Mouse (Mus musculus): ENCODE results near the gene Exosc10.

Gene Exosc10

DNA sequence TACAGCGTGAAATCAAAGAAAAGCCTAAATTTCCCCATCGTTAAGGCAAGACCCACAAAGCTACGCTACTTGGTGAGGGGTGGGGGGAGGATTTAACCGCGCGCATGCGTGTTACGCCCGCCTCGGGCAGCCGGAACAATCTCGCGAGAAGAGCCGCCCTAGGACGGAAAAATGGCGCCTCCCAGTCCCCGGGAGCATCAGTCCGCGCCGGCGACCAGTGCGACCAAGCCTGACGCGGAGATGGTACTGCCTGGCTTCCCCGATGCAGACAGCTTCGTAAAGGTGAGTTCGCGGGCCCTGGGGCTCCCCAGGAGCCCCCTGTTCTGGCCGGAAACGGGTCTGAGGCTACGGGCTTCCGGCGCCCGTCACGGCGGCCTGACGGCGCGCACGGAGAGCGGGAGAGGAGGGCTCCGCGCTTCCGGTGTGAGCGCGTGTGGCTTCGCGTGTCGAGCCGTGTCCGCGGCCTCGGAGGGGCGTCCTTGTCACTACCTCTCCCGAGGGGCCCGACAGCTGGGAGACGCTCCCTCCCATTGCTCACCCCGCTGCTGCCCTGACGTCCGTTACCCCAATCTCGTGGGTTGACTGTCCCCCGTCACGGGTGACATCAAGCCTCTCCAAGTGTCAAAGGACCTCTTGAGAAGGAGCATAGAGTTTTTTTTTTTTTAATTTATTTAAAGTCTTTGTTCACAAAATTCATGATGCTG, at the start of gene Exosc10:
TSS of gene Exosc10 (plus strand) at position 133 of the 704 bp plus-strand sequence.
- DNase-seq (ENCODE audit: low spot score) = peak; percentile 91

DNA sequence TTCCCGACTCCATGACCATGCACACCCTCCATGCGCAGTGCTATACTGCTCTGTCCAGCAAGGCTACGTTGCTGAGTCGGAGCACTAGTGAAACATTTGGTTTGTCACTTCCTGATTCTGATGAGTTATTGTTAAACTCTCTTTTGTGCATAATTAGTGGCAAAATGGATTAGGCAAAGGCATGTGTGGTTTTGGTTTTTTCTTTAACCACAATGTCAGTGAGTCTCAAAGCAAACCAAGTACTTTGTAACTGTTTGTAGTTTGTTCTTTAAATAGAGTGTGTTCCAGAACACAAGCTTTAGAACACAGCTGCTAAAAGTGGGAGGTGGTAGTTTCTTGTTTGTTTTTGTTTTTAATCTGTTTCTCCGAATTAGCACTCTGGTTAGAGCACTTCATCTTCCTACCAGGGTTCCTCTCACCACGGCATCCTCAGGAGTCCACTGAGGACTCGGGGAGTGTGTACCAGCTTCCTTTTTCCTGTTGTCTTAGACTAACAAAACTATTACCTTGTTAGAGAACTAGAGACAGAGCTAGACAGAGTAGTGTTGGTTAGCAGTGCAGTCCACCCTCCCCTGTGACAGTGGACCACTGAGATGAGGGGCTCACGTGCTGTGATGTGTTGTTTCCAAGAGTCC, 48.7 kb upstream of the Exosc10 start:
- no peak for DNase-seq (ENCODE audit: low spot score)

DNA sequence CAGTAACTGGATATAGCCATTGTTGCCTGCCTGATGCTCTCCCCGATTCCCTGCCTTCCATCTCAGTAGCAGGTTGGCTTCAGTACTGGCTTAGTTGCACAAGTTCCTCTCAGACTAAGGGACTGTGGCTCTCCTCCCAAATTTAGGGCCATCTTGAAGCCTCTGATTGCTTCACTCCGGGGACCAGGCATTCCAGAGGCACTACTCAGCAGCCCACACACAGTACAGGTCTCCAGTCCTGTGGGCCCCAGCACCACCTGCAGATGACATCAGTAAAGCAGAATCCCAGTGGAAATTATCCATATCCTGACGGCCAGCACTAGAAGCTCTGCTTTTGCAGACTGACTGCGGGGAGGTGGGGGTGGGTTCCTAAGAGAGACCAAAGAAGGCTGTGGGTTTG, 47.5 kb upstream of the Exosc10 start:
- no peak for DNase-seq (ENCODE audit: low spot score)

DNA sequence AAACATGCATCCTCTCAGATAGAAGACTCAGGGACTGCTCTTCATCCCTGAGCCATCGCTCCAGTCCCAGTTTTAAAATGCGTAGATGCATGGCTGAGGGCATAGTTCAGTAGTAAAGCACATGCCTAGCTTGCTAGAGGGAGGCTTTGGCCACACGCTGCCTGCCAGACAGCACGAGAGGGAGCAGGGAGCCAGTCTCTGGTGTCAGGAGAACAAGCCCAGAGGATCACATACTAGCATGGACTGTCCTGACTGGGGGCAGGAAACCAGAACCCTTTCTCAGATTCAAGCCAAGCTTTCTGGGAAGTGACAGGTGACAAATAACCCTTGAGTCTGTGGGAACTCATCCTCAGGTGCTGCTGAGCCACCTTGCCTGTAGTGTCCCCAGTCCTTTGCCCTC, 46.9 kb upstream of the Exosc10 start:
- no peak for DNase-seq (ENCODE audit: low spot score)

DNA sequence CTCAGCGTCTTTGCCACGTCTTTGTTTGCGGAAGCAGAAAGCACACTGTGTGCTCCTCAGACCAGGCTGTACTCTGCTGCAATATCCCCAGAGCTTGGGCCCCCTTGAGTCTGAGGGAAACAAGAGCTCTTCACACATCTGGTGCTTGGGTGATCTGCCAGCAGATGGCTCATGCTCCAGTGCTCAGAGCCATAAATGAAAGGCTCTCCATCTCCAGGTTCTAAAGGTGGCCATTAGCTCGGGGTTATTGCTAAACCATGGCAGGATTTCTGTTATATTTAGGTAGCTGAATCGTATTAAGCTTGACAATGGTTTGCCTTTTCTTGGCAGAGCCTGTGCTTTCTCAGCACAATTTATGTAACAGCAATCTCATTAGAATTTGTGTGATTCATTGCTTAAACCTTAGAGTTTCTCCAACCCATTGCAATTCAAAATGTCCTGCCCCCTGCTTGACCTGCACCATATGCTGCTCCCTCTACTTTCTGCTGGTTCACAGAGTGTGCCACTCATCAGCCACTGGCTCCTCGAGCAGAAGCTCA, 45.1 kb upstream of the Exosc10 start:
- no peak for DNase-seq (ENCODE audit: low spot score)

DNA sequence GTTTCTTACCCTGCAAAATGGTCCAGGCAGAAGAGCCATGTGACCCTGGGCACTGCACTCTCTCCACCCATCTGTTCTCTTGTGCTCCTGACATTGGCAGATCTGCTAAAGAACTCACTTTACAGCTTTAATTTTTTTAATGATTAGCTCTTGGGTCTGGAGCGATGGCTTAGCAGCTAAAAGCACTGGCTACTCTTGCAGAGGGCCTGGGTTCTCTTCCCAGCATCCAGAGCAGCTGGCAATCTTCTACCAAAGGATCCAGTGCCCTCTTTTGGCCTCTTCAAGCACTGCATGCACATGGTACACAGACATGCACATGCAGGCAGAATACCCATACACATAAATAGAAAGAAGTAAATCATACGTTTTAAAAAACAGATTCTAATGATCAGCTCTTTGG, 42.9 kb upstream of the Exosc10 start:
- no peak for DNase-seq (ENCODE audit: low spot score)

DNA sequence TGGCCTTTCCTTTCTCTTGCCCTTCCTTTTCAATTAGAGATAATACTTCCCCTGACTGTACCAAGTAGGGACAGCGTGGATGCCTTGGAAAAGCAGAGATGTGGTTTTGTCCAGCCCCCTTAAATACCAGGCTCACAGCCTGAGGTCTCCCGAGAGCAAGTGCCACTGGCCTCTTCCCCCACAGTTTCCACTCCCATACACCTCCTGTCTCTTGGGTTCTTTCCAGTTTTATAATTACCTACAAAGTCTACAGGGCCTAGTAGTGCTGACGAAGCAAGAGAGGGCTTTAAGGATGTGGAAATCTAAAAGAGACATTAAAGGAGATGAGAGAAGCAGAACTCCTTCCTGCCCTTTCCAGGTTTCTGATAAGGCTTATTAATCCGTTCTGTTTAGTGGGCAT, 40.4 kb upstream of the Exosc10 start:
- DNase-seq (ENCODE audit: low spot score) = no peak

DNA sequence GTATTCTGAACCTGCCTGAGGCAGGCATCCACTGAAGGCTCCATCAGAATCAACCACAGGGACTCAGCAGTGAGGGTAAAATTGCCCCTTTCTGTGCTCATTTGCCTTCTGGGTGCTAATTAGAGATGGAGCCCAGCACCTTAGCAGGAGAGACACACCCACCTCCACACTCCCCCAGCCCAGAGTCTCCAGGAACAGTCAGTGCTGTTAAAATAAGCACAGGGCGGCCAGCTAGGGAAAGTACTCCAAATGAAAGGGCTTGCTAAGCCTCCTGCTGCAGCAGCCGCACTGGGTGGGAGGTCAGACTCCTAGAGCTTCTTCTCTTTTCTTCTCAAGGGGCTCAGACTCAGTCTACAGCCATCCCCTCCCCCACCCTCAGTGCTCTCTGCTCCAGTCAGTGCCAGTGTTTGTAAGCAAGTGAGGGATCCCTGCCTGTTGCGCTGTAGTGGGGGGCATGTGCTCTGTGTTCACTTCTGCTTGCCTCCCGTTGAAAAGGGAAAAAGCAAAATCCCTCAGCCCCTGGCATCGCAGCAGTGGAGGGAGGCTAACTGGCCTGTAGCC, 39.9 kb upstream of the Exosc10 start:
- DNase-seq (ENCODE audit: low spot score) = no peak

DNA sequence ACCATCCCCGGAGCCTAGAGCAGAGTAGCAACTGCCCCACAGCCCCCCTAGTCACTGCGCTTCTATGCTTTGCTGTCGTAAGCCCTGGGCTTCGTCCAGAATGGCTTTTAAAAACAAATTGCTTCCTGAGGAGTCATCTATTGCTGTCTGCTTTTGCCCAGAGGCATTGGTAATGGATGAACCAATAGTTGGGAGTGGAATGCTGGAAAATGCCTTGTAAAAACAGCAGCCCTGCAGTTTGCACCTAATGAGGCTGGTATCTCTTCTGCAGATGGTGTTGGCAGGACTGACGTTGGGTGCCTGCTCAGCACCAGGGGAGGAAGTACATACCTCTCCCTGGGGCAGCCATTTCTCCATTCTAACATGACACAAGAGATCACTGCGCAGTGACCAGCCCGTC, 34.7 kb upstream of the Exosc10 start:
- no peak for DNase-seq (ENCODE audit: low spot score)

DNA sequence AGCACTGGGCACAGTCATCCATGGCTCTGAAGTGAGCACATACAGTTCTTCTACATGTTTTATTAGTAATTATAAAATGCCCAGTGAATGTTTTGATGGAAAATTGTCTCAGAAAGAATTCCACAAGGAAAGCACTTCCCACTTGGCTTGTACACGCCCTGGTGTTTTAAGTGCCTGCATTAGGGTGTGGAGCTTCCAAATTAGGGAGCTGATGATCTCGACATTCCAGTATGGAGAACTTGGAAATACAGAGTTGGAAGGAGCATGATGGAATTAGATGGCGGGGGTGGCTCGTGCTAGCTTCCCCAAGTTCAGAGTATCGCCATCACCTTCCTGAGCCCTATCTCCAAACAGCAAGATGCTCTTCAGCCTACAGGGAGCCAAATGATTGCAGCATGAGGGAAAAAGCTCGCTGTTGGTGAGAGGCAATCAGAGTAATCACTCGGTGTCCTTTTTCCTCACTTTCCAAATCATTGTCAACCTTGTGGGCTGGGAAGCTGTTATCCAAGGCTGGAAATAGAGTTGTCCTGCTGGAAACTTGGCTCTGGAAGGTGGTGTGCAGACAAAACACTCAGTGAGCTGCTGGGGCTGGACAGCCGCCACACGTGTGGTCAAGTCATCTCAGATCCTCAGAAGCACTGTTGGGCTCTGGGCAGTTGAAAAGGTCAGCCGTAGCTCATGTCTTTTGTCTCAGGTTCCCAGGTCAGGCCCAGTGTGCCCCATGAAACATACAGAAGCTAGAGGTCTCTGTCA, 30.9 kb upstream of the Exosc10 start:
- DNase-seq (ENCODE audit: low spot score) = no peak

DNA sequence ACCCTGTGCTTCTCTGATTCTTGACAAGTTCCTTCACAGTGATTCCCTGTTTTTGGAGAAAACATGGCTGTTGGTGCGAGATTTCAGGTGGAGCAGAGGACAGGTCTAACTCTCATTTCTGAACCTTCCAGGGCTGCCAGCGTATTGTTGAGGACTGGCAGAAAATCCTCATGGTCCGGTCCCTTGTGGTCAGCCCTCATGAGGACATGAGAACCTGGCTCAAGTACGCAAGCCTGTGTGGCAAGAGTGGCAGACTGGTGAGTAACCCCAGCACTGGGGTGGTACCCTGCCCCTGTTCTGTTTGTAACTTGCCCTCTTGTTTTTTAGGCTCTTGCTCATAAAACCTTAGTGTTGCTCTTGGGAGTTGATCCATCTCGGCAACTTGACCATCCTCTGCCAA, 27.9 kb upstream of the Exosc10 start:
- DNase-seq (ENCODE audit: low spot score) = no peak

DNA sequence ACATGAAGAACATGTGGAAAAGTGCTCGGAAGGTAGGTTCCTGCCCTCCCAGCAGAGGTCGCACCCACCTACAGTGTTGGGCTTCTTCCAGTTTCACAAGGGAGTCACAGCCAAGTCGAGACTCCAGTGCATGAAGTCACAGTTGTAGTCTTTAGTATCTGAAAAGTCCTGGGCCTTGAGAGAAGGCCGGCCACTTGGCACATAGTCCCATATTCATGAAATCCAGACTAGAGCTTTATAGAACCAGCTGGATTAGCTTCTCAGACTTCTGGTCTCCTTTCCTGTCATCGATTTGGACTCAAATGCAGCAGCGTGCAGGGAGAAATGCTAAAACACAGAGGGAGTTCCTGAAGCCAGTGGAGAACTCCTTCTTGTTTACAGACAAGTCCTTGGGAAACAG, 27.5 kb upstream of the Exosc10 start:
- DNase-seq (ENCODE audit: low spot score) = no peak

DNA sequence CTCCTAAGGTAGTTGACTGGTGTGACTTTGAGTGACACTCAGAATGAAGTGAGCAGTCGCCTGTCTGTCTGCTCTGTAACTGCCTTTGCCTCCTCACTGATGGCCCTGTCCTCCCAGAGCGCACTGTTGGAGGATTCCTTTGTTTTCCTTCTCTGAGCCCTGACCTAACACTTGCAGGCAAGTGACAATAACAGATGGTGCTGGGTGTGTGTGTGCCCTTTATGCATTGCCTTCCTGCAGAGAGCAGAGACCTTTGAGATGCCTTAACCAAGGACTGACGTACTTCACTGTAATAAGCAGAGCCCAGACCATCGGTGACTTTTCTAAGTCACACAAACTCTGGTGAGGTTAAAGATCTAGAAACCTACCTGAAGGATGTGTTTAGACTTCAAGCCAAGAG, 26.9 kb upstream of the Exosc10 start:
- no peak for DNase-seq (ENCODE audit: low spot score)

DNA sequence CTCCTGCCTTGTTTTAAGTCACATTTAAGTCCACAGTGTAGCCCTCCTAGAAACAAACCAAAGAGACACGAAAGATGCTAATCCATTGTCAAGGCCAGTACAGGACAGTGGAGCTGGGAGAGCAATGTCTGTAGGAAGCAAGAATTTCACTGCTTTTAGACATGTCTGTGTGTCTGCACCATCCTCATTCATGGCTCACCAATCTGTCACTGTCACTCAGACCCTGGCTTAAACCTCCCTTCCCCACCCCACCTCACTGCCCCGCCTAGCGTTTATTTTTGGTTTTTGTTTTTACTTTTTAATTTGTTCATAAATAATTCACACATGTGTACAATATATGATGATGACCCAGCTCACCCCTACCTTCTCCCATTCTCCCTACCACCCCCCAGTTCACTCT, 25.7 kb upstream of the Exosc10 start:
- no peak for DNase-seq (ENCODE audit: low spot score)

DNA sequence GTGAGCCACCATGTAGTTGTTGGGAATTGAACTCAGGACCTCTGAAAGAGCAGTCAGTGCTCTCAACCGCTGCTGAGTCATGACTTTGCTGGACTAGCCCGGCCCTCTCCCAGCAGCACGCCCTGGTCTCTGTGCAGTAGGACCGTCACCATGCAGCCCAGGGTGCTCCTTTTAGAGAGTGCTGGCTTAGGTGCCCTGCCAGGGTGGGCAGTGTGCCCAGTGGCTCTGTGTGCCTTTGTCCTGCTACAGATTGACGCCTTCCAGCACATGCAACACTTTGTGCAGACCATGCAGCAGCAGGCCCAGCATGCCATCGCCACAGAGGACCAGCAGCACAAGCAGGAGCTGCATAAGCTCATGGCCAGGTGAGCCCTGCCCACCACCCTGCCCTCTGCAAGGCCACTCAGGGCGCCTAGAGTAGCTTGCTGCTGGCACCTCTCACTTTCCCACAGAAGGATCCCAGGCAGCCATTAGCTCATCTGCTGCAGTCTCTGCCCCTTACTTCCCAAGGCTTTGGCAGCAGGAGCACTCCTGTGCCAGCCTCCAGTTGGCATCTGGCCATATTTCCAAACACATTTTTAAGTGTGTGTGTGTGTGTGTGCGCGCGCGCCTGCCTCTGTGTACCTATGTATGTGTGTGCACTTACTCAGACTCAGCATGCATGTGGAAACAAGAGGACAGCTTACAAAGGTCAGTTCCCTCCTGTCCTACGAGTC, 24.5 kb upstream of the Exosc10 start:
- DNase-seq (ENCODE audit: low spot score) = no peak

DNA sequence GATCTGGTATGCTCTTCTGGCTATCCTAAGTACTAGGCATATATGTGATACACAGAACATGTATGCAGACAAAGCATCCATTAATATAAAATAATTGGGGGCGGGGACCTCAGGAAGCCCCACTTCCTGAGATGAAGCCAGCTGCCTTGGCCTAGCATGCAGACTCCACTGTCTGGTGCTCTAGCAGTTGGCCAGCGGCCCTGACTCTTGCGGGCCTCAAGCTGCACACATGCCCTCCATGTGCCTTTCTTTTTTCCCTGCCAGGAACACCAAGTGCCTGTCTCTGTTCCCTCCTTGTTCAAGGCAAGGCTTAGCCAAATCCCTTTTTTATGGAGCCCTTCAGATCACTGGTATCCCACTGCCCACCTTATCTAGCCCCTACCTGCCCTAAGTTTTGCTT, 22.4 kb upstream of the Exosc10 start:
- DNase-seq (ENCODE audit: low spot score) = no peak

DNA sequence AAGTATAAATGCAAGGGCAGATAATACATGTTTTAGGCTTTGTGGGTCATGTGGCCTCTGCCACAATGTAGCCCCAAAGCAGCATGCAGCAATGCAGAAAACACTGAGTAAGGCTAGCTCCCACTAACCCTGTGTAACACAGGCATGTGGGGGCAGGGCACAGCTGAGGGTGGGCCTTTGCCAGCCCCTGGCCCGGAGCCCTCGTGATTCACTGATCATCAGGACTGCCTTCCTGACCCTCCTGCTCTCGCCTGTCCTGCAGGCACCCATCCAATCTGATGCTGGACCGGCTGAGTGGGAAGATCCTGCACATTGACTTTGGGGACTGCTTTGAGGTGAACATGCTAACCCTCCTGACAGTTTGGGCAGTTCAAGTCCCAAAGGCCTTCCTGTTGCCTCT, 9.1 kb upstream of the Exosc10 start:
- no peak for DNase-seq (ENCODE audit: low spot score)

DNA sequence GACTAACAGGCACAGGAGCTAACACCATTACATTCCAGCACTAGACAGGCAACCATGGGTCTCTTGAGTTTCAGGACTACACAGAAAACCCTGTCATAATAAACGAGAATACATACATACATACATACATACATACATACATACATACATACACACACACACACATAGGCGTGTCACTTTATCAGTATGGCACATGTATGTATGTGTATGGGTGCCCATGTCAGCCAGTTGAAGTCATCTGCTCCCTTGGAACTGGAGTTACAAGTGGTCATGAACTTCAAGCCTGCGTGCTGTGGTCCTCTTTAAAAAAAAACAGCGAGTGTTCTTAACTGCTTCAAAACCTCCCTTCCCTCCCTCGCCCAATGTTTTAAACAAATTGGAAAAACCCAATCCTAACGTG, 463 bp upstream of the Exosc10 start:
- DNase-seq (ENCODE audit: low spot score) = no peak

DNA sequence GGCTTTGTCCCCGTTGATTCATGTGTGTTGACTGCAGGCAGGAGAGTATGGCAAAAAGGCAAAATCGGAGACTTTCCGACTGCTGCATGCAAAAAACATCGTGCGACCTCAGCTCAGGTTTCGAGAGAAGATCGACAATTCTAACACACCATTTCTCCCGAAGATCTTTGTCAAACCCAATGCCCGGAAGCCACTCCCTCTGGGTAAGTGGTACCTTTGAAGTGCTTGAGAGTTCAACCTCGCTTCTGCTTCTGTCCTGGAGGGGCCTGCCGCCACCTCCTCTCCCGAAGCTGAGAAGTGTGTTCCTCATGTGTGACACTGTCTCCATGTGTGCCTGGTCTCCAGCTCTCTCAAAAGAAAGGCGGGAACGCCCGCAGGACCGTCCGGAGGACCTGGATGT, 4.4 kb downstream of the Exosc10 start:
- DNase-seq (ENCODE audit: low spot score) = no peak

DNA sequence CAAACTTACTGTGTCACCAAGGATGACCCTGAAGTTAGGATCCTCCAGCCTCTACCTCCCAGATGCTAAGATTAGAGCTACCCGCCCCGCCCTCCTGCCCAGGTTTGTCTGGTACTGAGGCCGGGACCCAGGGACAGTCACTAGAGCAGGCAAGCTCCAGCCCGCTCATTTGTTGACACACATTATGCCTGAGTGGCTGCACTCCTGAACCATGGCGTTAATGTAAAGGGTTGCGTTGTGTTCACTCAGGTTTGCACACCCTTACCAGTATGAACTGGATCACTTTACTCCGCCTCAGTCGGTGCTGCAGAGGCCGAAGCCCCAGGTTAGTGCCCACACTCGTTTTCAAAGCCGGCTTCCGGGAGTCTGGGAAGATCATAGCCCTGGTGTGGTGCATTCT, 5.4 kb downstream of the Exosc10 start:
- DNase-seq (ENCODE audit: low spot score) = no peak

DNA sequence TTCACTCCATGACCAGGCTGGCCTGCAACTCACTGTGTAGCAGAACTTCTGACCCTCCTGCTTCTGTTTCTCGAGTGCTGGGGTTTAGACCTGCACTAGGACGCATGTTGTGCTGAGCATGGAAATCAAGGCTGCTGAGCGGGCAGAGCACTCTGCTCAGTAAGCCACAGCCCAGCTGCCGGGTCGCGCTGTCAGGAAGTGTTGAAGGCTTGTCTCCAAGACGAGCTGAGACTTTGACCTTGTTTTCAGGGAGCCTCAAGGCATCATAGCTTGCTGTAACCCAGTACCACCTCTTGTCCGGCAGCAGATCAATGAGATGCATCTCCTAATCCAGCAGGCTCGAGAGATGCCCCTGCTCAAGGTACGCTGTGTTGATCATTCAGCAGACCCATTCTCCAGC, 11.9 kb downstream of the Exosc10 start:
- DNase-seq (ENCODE audit: low spot score) = no peak

DNA sequence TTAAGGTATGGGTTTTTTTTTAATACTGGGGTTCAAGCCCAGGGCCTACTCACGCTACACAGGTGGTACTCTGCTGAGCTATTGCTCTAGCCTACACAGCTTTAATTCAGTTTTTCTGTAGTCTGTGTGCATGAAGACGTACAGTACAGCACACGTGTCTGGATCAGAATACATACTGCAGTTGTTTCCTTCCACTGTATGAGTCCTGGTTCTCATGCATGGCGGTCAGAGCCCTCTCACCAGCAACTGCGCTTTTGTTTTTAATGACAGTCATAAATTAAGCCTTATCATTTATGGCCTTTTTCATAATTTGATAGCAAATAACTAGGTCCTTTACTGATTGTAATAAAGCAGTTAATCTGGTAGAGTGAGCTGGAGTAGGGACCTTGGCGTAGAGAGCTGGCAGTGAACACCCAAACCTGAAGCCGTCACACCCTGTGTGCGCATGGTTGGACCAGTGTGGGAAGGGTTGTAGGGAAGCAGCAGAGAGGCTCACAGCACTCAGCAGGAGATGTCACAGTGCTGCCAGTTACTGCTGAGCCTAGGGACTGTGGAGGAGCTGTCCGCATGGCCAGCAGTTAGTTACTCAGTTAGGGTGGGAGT, 12.6 kb downstream of the Exosc10 start:
- no peak for DNase-seq (ENCODE audit: low spot score)

Measured in yolk sac, embryonic 10.5 days (tissue).